Mouse (Mus musculus) ovary, postnatal 10 days (tissue): Measurements from ENCODE around the gene Fat3.

Source experiments
- DNase-seq: peaks from one replicate; pipeline ENCODE4 v3.0.0; 2022; ENCODE audit warnings: low spot score

Fat3 gene

GRCm38 (mm10) chr9:16028394-16028911 lies 472.6 kb downstream of the Fat3 start:
- DNase-seq: no peak

DNA sequence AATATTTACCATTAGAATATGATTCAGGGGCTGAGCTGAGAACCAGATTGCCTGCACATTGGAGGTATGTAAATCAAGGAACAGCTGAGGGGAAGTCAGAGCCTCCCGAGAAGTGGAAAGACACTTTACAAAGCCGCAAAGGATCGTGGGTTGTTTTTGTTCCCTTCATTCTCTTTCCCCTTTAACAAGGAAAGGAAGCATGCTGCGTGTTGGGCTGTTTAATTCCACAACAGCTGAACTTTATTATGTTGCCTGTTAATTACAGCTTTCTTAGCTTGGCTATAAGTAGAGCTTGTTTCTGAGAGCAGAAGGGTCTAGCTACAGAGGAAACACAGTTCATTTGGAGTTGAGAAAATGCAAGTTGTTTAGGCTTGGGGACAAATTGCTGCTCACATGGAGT lies 475.0 kb downstream of the Fat3 start:
- DNase-seq: no peak

- no peak for DNase-seq
These were observed 476.4 kb downstream of the Fat3 start for GRCm38 (mm10) chr9:16024706-16025105.

DNA sequence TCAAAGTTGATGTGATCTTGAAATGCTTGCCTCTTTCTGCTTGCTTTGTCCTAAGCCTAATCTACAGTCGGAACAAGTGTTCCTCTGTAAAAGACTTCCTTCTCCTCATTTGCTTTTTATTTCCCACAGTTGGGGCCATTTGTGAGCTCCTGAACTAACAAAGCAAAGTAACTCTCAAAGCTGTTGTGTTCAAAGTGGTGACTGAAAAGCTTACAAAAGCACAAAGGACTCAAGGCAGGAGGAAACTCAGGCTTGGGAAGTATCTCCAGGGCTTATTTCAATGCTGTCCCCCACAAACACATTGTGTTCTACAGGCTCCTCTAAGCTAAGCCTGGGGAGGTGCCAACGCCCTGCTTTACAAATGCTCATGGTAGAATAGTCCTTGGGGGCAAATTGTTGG lies 487.0 kb downstream of the Fat3 start:
- no peak for DNase-seq

DNA sequence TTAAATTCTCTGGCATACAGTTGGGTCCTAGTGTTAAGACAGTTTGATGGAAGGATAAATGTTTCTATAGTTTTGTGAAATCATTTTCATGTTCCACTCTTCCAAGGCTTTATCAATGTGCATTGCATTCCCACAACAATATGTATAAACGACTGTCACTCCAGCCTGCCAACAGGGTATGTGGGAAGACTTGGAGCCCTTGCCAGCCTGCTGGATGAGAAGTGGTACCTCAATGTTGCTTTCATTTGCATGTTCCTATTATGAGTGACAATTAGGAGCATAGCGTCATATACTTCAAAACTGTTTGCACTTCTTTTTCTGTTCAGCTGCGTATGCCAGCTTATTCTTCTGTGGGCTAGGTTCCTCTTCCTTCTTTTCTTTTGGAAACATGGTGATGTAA lies 489.7 kb downstream of the Fat3 start:
- no peak for DNase-seq

DNA sequence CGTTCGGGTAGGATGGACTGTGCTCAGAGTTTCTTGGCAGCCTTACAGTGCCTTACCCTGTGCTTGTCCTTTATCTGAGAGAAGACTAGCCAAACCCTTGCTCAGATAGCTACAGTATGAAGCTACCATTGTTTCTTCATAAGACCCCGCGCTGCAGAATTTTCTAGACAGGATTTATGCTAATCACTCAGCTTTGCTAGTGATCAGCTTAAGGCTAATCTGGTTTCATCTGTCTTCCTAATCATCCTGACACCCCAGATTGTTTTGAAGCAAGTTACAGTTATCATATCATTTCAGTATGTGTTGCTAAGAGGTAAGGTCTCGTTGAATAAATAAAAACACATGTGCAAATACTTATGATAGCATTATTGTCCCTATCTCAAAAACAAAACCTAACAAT lies 493.6 kb downstream of the Fat3 start:
- no peak for DNase-seq

DNA sequence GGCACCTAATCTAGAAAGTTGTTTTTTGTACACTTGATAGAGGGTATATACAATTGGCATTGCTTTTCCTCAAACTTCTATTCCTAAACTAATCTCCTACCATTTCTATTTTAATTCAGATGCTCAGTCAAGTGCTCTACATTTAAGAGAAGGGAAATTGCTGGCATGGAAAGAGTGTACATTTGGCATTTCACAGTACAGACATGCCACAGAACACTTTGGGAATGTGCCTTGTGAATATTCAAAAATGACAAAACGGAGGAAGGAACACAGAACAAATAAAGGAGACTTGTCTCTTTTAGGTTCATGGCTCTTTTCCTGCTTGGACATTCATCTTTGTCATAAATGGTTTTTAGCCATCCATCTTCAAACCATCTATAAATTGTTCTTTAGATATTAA lies 498.1 kb downstream of the Fat3 start:
- no peak for DNase-seq

GRCm38 (mm10) chr9:15994762-15995161 lies 506.3 kb downstream of the Fat3 start:
- DNase-seq: no peak

DNA sequence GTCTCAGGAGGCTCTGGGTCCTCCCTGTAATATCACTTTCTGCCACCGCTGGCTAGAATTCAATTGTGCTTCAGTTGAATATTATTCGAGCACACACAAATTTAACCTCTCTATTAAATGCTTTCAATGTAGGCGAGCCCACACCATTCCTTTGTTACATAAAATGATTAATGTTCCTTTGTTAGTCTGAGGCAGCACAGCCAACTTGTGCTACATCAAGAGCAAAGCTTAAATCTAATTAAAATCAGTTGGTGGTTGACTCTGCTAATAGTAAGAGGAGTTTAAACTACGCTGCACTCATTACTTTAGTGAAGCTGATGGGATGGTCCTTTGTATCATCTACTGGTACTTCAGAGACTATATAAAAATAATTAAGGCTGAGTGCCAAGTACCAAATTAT lies 506.9 kb downstream of the Fat3 start:
- no peak for DNase-seq

DNA sequence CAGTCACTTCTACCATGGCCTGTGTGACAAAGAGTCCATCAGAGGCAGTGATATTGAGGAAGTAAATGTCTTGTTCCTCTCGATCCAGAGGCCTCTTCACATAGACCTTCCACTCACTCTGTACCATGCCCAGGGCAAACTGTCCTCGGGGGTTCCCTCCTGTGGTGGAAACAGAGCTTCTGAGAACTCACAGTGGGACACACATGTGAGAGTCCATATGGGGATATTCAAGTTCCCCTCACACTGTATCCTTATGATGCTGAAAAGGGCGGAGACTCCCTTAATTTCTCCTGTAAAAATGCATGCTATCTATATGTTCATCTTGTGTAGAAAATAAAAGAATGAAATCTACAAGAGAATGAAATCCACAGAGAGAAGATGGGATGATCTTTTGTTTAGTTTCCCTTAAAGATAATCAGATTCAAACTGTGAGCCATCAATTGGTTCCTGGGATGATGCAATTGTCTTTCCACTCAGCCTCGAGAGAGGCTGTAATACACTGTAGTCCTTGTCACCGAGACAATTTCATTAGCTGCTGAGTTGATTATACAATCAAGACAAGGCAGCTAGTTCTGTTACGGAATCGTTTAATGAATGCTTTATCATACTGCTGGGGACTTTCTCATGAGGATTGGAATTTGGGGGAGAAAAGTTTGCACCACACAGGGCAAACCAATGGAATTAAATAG lies 508.8 kb downstream of the Fat3 start:
- DNase-seq: no peak

- DNase-seq: no peak
These were observed 522.8 kb downstream of the Fat3 start for GRCm38 (mm10) chr9:15978317-15978716.

DNA sequence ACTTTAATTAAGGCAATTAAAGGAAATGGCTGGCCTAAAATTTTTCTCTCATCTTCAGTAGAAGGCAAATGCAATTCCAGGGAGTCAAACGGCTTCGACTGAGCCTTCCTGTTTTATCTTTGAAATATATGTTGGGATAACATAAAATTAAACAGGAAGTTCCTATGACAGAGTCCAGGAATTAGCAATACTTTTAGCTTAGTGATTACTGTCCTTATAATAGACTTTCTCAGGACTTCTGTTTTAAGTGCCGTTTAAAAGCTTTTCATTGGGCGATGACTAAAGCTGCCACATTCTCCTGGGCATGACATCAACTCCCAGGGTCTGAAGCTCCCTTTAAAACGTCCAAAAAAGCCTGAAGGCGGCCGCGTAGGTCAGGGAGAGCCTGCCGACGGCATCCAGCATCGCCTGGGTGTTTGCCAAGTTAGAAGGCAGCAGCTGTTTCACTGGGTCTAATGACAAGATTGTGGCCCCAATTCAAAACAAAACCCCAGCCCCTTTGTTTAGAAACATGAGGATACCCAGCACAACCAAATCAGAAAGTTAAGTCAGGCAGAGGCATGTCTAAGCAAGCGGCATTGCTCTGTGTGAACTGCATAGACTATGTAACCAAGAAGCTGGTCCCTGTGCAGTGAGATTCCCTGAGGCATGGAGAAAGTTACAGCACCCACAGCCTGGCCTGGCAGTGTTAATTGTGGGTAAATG lies 524.0 kb downstream of the Fat3 start:
- DNase-seq: no peak

- no peak for DNase-seq
These were observed 525.1 kb downstream of the Fat3 start for GRCm38 (mm10) chr9:15975999-15976398.

DNA sequence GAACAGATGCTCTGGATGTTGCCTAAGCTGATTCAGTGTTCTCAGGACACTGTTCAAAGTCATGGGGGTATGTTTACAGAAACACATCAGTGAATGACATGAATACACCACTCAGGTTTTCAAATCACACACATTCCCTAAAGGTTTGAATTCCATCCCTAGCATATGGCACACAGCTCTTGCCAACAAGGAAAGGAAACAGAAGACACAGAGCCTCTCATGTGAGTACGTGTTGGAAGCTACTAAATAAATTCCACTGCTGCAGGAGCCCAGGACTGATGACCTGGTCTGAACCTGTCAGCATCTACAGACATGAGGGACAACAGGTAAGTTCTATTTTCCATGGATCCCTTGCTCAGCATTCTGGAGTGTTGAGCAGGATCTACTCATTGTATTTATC lies 528.9 kb downstream of the Fat3 start:
- no peak for DNase-seq

GRCm38 (mm10) chr9:15971393-15971792 lies 529.7 kb downstream of the Fat3 start:
- no peak for DNase-seq

DNA sequence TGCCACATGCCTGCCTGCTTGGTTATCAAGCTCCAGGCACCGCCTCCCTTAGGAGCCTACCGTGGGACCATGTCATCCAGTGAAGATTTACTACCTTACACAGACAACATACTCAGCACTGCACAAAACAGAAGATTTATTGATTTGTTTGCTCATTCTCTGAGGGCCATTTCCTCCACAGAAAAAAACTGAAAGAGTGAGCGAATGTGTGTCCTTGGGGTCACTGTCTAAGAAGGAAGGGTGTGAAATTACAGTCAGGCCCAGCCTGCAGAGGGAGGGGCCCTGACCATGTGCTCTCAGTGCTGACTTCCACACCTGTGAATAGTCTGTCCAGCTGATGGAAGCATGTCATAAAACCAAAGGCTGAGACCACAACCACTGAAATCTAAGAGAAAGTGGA lies 536.9 kb downstream of the Fat3 start:
- no peak for DNase-seq

DNA sequence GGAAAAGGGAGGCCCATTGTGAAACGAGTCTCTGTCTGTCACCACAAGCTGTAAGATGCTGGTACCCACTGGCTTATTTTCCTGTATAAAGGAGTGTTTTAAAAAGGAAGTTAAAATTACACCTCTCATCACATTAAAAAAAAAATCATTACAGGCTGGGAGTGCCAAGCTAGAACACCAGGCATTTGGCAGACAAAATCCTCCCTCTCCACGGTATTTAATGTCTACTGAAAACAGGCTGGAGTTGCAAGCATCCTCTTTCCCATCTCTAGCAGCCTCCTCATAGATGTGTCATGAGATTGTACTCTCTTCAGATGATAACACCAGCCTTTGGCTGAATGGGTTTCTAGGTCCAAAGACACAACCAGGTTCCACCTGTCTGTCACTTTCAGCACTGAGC lies 538.2 kb downstream of the Fat3 start:
- DNase-seq: no peak

- no peak for DNase-seq
These were observed 542.8 kb downstream of the Fat3 start for GRCm38 (mm10) chr9:15958224-15958787.

GRCm38 (mm10) chr9:15957816-15958215 lies 543.3 kb downstream of the Fat3 start:
- no peak for DNase-seq

DNA sequence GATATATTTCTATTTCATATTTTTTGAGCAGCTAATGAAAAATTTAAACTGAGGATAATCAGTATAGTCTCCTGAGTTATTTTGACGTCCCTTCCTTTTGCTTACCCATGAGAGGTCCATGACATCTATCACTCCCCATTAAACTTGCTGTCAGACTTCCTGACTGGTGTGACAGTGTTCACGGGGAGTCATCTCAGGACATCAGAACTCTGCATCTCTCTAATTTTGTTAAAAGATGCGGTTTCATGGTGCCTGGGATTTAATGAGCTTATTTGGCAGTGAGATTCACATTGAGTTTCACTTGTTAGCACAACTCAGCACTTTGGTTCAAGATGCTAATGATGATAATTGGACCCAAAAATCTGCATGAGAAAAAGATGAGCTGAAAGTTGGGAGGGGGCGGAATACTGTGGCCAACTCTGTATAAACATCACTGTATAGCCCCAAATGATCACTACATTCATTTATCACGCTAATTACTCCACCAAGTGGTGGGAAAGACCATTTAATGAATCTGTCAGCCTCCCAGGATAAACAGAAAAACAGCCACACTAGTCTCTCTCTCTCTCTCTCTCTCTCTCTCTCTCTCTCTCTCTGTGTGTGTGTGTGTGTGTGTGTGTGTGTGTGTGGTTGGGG lies 545.8 kb downstream of the Fat3 start:
- DNase-seq: no peak

- no peak for DNase-seq
These were observed 546.8 kb downstream of the Fat3 start for GRCm38 (mm10) chr9:15954338-15954704.

DNA sequence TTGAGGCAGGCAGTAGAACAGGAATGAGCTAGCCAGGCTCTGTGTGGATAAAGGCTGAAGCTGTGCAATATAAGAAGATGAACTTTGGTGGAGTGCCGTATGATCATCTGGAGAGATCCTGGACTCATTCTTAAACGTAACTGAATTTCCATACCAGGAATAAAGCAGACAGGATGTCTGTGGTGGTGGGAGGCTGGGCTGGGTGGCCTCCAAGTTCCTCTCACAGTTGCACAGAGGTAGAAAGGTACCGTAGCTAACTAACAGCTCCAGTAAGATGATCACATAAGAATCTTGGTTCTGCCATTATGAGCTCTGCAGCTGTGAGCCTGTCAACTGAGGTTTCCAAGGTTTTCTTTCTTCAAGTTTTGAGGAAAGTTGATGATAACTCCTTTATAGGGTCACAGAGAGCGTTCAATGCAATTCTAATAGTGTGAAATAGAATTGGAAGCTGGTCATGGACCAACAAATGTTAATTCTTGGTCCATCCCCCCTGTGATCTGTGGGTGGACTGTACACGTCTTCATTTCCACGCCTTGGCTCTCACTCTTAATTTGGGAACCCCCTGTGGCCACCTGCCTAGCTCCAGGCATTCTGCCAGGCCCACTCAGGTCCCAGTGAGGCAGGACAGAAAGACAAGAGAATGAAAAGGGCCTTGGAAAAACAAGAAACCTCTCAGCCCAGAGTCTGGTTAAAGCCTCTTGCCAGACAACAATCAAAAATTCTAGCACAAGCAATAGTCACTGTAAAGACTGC lies 547.3 kb downstream of the Fat3 start:
- DNase-seq: no peak
